Mouse (Mus musculus): ENCODE data around the gene Tstd1. TPM values are rescaled to one million over a fixed set of nuclear protein-coding genes. Genes with fewer than 3 reads are reported as not detected.

Gene Tstd1
- polyA plus RNA-seq, 1 experiment from 2014 or later = 4.3 TPM

DNA sequence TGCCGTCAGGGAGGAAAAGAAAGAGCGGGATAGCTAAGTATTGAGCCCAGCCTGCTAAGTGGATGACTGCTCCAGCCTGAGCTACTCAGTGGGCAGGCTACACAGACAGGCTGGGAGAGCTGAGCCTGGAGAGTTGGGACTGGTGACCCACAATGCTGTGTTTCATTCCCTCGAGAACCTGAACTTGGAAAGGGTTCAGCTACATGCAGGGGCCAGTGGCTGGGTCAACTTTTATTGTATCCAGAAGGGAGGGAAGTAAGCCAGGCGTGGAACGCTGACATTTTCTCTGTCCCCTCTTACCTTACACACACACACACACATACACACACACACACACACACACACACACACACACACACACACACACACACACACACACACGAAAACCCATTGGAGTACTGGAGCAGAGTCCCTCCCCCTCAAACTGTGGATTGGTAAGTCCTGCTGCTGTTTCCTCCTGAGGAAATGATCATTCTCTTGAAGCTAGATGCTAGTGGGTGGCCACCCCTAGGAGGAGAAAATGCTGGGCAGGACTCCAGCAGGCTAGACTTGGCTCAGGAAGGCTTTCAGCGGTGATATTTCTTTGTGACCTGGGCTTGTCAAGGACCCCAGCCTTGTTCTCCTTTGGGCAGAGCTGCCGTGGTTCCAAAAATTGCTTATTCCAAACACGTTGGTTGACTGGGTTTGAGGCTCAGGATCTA lies 21.5 kb downstream of the Tstd1 start:
- Histone ChIP-seq H3K4me3 (ENCODE audit: low read depth, low read length) (no peak overlapping the region), H3K9me3 (ENCODE audit: control insufficient read depth, low read length) (no peaks in the 10 kb centered on the region), H3K27ac (ENCODE audit: low read depth, low read length) (no peak overlapping the region), H3K4me2 (replicated peaks; ENCODE audit: low read depth, low read length) (no peak overlapping the region), H3K27me3 (ENCODE audit: control insufficient read depth, insufficient read depth, low read length) (peaks cover 21% of the 10 kb centered on the region), H3K9ac (ENCODE audit: low read depth, low read length) (no peak overlapping the region), H3K36me3 (ENCODE audit: control insufficient read depth, insufficient read depth, low read length) (no peaks in the 10 kb centered on the region), H3K4me1 (replicated peaks; ENCODE audit: control insufficient read depth, insufficient read depth, low read length) (no peaks in the 10 kb centered on the region)
- ATAC-seq (ENCODE audit: low FRiP score) (no peak), DNase-seq (ENCODE audit: low spot score) (no peak)
- WGBS = 60% methylated on average over 9 of the region's 9 CpGs

DNA sequence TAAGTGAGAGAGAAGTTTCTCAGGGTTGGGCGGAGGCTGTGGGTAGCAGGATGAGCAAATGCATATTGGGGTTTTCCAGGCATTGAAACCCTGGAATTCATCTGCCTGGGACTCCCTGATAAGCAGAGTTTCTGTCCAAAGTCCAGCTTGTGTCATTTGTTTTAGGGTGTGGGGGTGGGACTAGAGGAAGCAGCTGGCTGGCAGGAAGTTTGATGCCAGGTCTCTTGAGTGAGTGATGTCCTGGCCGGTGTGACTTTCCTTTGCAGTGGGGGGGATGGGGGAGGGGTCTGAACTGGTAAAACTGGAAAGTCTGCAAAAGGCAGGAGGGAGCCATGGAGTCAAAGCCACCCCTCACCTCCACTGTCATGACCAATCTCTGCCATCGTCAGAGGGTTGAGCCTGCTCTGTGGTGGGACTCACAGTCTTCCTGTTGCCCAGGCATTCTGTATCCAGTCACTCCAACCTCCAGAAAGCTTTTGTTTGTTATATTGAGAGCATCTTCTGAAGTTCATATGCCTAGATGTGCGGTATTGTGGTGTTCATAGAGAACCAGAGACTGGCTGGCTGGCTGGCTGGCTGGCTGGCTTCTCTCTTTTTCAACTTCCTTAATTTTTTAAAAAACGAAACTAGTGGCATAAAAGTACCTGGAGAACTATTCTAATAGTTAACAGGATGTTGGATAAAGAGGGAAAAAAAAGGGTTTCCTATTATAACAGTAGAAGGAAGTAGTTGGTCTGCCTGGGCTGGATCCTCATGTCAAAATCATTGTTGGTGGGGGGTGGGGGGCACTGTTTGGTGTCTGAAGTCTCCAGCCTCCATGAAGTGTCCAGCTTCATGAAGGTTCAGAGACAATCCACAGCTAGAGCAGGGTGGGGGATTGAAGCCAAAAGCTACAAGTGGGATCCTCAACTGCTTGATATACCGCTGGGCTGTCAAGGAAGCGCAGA lies 23.1 kb downstream of the Tstd1 start:
- ATAC-seq (ENCODE audit: low FRiP score) (no peak), DNase-seq (ENCODE audit: low spot score) (no peak)
- no peaks in the 10 kb centered on the region for H3K4me1 ChIP-seq (replicated peaks; ENCODE audit: control insufficient read depth, insufficient read depth, low read length)
- WGBS = 56% methylated on average over 7 of the region's 7 CpGs
- no peak overlapping the region for H3K9ac ChIP-seq (ENCODE audit: low read depth, low read length)
- H3K27me3 ChIP-seq (ENCODE audit: control insufficient read depth, insufficient read depth, low read length) = peaks cover 19% of the 10 kb centered on the region
- H3K27ac ChIP-seq (ENCODE audit: low read depth, low read length) = no peak overlapping the region
- no peaks in the 10 kb centered on the region for H3K9me3 ChIP-seq (ENCODE audit: control insufficient read depth, low read length)
- no peaks in the 10 kb centered on the region for H3K36me3 ChIP-seq (ENCODE audit: control insufficient read depth, insufficient read depth, low read length)
- H3K4me2 ChIP-seq (replicated peaks; ENCODE audit: low read depth, low read length) = no peak overlapping the region
- H3K4me3 ChIP-seq (ENCODE audit: low read depth, low read length) = no peak overlapping the region

DNA sequence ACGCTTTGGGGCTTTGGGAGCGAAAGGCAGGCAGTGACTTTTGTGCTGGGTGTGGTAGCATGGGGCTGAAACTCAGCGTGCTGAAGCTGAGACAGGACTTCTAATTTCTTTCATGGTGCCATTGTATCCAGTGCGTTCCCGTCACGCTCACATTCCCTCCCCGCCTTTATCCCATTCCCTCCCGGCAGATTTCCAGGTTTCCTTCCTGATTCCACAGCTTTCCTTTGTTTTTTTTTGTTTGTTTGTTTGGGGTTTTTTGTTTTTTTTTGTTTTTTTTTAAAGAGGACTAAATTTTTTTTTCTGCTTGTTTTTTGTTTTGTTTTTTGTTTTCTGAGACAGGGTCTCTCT lies 23.7 kb downstream of the Tstd1 start:
- 54% methylated on average over 8 of the region's 8 CpGs for WGBS
- ATAC-seq (ENCODE audit: low FRiP score) = no peak

DNA sequence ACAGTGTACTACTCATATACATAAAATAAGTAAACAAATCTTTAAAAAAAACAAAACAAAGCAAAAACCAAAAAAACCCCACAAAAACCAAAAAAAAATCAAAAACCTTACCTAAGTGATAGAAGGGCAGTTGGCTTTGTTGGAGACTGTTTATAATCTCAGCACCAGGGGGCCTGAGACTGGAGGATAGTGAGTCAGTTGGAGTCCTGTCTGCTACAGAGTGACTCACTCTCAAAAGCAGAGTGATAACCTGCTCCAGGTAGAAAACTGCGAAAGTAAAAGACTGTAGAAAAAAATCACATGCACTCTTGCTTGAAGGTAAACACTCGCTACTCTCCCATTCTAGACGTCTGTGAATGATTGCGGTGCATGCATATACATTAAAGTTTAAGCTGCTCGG lies 26.4 kb downstream of the Tstd1 start:
- WGBS = 89% methylated on average over 5 of the region's 5 CpGs
- no peak for ATAC-seq (ENCODE audit: low FRiP score)
- Histone ChIP-seq H3K9ac (ENCODE audit: low read depth, low read length) (no peak overlapping the region), H3K27ac (ENCODE audit: low read depth, low read length) (no peak overlapping the region), H3K27me3 (ENCODE audit: control insufficient read depth, insufficient read depth, low read length) (no peaks in the 10 kb centered on the region), H3K36me3 (ENCODE audit: control insufficient read depth, insufficient read depth, low read length) (no peaks in the 10 kb centered on the region), H3K9me3 (ENCODE audit: control insufficient read depth, low read length) (no peaks in the 10 kb centered on the region), H3K4me1 (replicated peaks; ENCODE audit: control insufficient read depth, insufficient read depth, low read length) (no peaks in the 10 kb centered on the region), H3K4me3 (ENCODE audit: low read depth, low read length) (no peak overlapping the region), H3K4me2 (replicated peaks; ENCODE audit: low read depth, low read length) (no peak overlapping the region)
- DNase-seq (ENCODE audit: low spot score) = no peak

More for the DNA sequence above, 23.7 kb downstream of the Tstd1 start:
- no peaks in the 10 kb centered on the region for H3K36me3 ChIP-seq (ENCODE audit: control insufficient read depth, insufficient read depth, low read length)
- H3K4me2 ChIP-seq (replicated peaks; ENCODE audit: low read depth, low read length) = no peak overlapping the region
- H3K9ac ChIP-seq (ENCODE audit: low read depth, low read length) = no peak overlapping the region
- no peaks in the 10 kb centered on the region for H3K4me1 ChIP-seq (replicated peaks; ENCODE audit: control insufficient read depth, insufficient read depth, low read length)
- H3K4me3 ChIP-seq (ENCODE audit: low read depth, low read length) = no peak overlapping the region
- H3K9me3 ChIP-seq (ENCODE audit: control insufficient read depth, low read length) = no peaks in the 10 kb centered on the region
- H3K27me3 ChIP-seq (ENCODE audit: control insufficient read depth, insufficient read depth, low read length) = peaks cover 13% of the 10 kb centered on the region
- no peak for DNase-seq (ENCODE audit: low spot score)
- H3K27ac ChIP-seq (ENCODE audit: low read depth, low read length) = no peak overlapping the region

DNA sequence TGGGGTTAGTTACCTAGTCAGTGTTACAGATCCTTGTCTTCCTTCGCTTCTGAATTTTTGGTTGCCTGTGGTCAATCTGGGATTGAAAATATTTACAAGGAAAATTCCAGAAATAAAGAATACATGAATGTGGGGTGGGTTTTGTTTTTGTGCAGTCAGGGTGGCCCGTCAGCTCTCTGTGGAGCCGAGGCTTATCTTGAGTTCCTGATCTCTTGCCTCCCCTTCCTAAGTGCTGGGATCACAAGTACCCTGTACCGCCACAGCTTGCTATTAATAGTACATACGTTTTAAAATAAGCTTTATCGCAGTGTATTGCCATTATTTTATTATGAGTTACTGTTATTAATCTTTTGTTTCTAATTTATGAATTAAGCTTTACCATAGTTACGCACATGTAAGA lies 28.2 kb downstream of the Tstd1 start:
- 87% methylated on average over 7 of the region's 7 CpGs for WGBS
- Histone ChIP-seq H3K4me3 (ENCODE audit: low read depth, low read length) (no peak overlapping the region), H3K4me2 (replicated peaks; ENCODE audit: low read depth, low read length) (no peak overlapping the region), H3K9ac (ENCODE audit: low read depth, low read length) (no peak overlapping the region), H3K36me3 (ENCODE audit: control insufficient read depth, insufficient read depth, low read length) (no peaks in the 10 kb centered on the region), H3K27ac (ENCODE audit: low read depth, low read length) (no peak overlapping the region), H3K27me3 (ENCODE audit: control insufficient read depth, insufficient read depth, low read length) (no peaks in the 10 kb centered on the region), H3K9me3 (ENCODE audit: control insufficient read depth, low read length) (no peaks in the 10 kb centered on the region), H3K4me1 (replicated peaks; ENCODE audit: control insufficient read depth, insufficient read depth, low read length) (no peaks in the 10 kb centered on the region)
- DNase-seq (ENCODE audit: low spot score) = no peak
- no peak for ATAC-seq (ENCODE audit: low FRiP score)

DNA sequence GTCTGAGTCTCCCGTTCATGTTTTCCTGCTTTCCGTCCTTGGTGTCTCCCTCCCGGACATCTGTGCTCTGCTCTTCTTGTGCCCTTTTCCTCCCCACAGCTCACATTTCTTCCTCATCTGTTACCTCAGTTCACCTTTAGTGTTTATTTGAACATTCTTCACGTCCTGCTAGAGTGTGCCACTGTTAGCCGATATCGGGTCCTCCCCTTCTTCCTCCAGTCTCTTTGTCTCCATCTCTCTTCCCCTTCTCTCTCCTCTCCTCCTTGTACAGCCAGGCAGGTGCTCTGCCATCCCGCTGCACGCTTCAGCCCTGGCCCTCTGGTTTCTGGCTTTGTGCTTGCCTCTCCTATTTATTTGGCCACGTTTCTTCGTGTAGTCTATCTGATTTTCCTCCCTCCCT lies 29.0 kb downstream of the Tstd1 start:
- Histone ChIP-seq H3K9ac (ENCODE audit: low read depth, low read length) (no peak overlapping the region), H3K36me3 (ENCODE audit: control insufficient read depth, insufficient read depth, low read length) (no peaks in the 10 kb centered on the region), H3K9me3 (ENCODE audit: control insufficient read depth, low read length) (no peaks in the 10 kb centered on the region), H3K4me1 (replicated peaks; ENCODE audit: control insufficient read depth, insufficient read depth, low read length) (no peaks in the 10 kb centered on the region), H3K4me3 (ENCODE audit: low read depth, low read length) (no peak overlapping the region), H3K27me3 (ENCODE audit: control insufficient read depth, insufficient read depth, low read length) (no peaks in the 10 kb centered on the region), H3K27ac (ENCODE audit: low read depth, low read length) (no peak overlapping the region), H3K4me2 (replicated peaks; ENCODE audit: low read depth, low read length) (no peak overlapping the region)
- WGBS = 68% methylated on average over 10 of the region's 10 CpGs
- ATAC-seq (ENCODE audit: low FRiP score) (no peak), DNase-seq (ENCODE audit: low spot score) (no peak)

DNA sequence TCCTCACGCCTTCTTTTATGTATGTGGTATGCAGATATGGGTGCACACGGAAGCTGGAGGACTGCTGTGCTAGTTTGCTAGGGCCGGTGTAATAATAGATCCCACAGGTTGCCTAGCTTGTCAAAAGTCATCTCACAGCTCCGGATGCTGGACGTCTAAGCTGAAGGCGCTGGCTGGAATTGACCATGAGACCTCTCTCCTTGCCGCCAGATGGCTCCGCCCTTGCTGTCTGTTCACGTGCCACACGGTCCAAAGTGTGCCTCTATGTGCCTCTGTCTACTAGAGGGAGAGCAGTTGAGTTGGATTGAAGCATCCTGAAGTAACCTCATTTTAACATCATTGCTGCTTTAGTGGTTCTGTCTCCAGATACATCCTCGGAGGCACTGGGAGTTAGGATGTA lies 31.4 kb downstream of the Tstd1 start:
- H3K4me3 ChIP-seq (ENCODE audit: low read depth, low read length) = no peak overlapping the region
- H3K9me3 ChIP-seq (ENCODE audit: control insufficient read depth, low read length) = no peaks in the 10 kb centered on the region
- H3K27ac ChIP-seq (ENCODE audit: low read depth, low read length) = no peak overlapping the region
- H3K9ac ChIP-seq (ENCODE audit: low read depth, low read length) = no peak overlapping the region
- DNase-seq (ENCODE audit: low spot score) (no peak), ATAC-seq (ENCODE audit: low FRiP score) (no peak)
- no peak overlapping the region for H3K4me2 ChIP-seq (replicated peaks; ENCODE audit: low read depth, low read length)
- H3K36me3 ChIP-seq (ENCODE audit: control insufficient read depth, insufficient read depth, low read length) = no peaks in the 10 kb centered on the region
- no peaks in the 10 kb centered on the region for H3K27me3 ChIP-seq (ENCODE audit: control insufficient read depth, insufficient read depth, low read length)
- WGBS = 86% methylated on average over 11 of the region's 11 CpGs
- no peaks in the 10 kb centered on the region for H3K4me1 ChIP-seq (replicated peaks; ENCODE audit: control insufficient read depth, insufficient read depth, low read length)

DNA sequence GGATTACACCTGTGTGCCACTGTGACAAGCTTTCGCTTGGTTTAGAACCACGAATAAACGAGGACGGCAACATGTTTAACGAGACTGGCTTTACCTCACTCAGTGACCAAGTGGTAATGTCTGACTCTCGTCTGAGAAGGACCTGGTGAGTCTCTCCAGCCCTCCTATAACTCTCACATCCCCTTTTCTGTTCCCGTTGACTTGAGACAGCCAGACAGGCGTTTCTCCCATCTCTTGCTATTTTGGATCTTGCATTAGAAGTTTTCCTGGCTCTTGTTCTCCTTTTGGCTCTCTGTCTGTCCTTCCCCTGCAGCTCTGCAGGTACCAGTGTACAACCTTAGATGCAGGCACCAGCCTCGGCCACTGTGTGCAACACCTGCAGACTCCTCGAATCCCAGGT lies 32.3 kb downstream of the Tstd1 start:
- no peaks in the 10 kb centered on the region for H3K27me3 ChIP-seq (ENCODE audit: control insufficient read depth, insufficient read depth, low read length)
- no peak overlapping the region for H3K4me3 ChIP-seq (ENCODE audit: low read depth, low read length)
- no peak for ATAC-seq (ENCODE audit: low FRiP score)
- H3K36me3 ChIP-seq (ENCODE audit: control insufficient read depth, insufficient read depth, low read length) = no peaks in the 10 kb centered on the region
- no peak overlapping the region for H3K27ac ChIP-seq (ENCODE audit: low read depth, low read length)
- no peak for DNase-seq (ENCODE audit: low spot score)
- H3K4me1 ChIP-seq (replicated peaks; ENCODE audit: control insufficient read depth, insufficient read depth, low read length) = no peaks in the 10 kb centered on the region
- no peak overlapping the region for H3K4me2 ChIP-seq (replicated peaks; ENCODE audit: low read depth, low read length)
- H3K9me3 ChIP-seq (ENCODE audit: control insufficient read depth, low read length) = no peaks in the 10 kb centered on the region
- H3K9ac ChIP-seq (ENCODE audit: low read depth, low read length) = no peak overlapping the region
- WGBS = 89% methylated on average over 10 of the region's 10 CpGs

DNA sequence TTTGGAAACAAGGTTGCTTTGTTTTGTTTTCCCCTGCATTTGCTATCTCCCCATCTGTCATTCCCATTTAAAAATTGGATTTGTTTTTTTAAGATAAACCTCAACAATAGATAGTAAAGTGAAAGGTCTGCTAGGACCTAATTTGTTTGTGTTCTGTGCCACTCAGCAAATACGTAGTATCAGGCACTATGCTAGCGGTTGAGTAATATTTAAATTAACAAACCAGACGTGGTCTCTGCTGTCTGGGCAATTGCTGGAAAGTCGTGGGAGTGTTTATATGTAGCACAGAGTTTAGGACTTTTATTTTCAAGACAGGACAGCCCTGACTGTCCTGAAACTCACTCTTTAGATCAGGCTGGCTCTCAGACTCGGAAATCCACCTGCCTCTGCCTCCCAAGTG lies 33.9 kb downstream of the Tstd1 start:
- Histone ChIP-seq H3K9ac (ENCODE audit: low read depth, low read length) (no peak overlapping the region), H3K4me2 (replicated peaks; ENCODE audit: low read depth, low read length) (no peak overlapping the region), H3K27me3 (ENCODE audit: control insufficient read depth, insufficient read depth, low read length) (no peaks in the 10 kb centered on the region), H3K9me3 (ENCODE audit: control insufficient read depth, low read length) (no peaks in the 10 kb centered on the region), H3K4me3 (ENCODE audit: low read depth, low read length) (no peak overlapping the region), H3K36me3 (ENCODE audit: control insufficient read depth, insufficient read depth, low read length) (no peaks in the 10 kb centered on the region), H3K27ac (ENCODE audit: low read depth, low read length) (no peak overlapping the region), H3K4me1 (replicated peaks; ENCODE audit: control insufficient read depth, insufficient read depth, low read length) (no peaks in the 10 kb centered on the region)
- DNase-seq (ENCODE audit: low spot score) (no peak), ATAC-seq (ENCODE audit: low FRiP score) (no peak)
- 84% methylated on average over 5 of the region's 5 CpGs for WGBS

All from hindbrain, embryonic 11.5 days (tissue).